Mouse (Mus musculus) liver, adult 2 months (tissue): Measurements from ENCODE around the gene Gtf2e1.

Source experiments
- CTCF ChIP-seq: fragments of 200-500 bp; IDR thresholded peaks from 2 replicates; pipeline ENCODE4 v1.5.1; 2011; ENCODE audit warnings: low read depth, low read length, control low read depth
- POLR2A ChIP-seq: fragments of 200-500 bp; IDR thresholded peaks from 2 replicates; pipeline ENCODE4 v1.6.1; 2011; ENCODE audit warnings: low read length, control low read depth; ENCODE audit not compliant: insufficient read depth; ENCODE audit errors: extremely low read depth

DNA sequence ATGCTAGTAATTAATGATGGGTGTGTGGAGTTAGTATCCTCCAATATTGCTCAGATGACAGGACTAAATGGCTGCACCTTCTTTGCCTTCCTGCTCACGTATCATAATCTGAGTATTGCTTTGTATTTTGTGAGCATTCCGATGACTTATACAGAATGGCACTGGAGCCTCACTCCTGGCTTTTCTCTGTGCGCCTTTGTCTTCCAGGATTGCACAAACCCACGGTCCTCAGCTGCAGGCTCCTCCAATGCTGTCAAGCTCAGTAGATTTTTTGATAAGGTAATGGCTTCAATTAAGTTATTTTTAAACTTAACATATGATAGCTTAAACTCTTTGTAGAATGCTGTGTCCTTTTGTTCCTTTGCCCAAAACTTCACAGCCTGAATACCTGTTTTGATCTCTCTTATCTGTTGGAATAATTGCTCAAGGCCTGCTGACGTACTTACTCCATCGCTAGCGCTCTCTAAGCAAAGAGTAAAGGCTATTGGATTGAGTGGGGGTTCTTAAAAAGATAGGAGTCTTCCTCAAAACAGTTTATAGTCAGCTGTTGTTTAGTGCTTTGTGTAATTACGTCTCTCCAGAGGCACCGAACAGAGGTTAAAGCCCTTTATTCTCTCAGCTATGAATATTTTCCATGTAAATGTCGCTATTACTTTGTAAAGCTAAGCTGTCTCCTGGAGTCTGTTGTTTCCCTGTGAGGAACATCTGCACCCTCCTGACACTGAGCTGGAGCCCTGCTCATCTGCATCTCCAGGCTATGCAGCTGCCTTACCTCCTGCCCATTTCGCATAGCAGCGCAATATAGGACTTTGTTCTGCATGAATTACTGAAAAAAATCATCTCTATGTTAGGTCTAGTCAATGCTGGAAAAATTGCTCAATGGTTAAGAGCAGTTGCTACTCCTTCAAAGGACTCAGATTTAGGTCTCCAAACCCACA is 27.8 kb upstream of the Gtf2e1 start:
- TF ChIP-seq CTCF (no peak), POLR2A (no peak)
